Mouse (Mus musculus) midbrain, embryonic 12.5 days (tissue): ENCODE results near the gene Olfr114. TPM values are rescaled to one million over a fixed set of nuclear protein-coding genes. Genes with fewer than 3 reads are reported as not detected.

ENCODE experiments used
- ATAC-seq: fragments of 200-750 bp; cut with Nextera tagmentation; 2 replicates; pipeline ENCODE4 v1.8.0; 2017; ENCODE audit warnings: low read depth, moderate TSS enrichment, moderate library complexity; ENCODE audit not compliant: low FRiP score
- H3K27ac ChIP-seq: fragments of 300-500 bp; sonication (generic); replicated peaks from 2 replicates; pipeline ENCODE4 v1.5.1; 2016; ENCODE audit warnings: mild to moderate bottlenecking
- H3K27me3 ChIP-seq: fragments of 300-500 bp; sonication (generic); 2 replicates; pipeline ENCODE4 v1.6.1; 2016; ENCODE audit warnings: mild to moderate bottlenecking
- H3K36me3 ChIP-seq: fragments of 300-500 bp; sonication (generic); 2 replicates; pipeline ENCODE4 v1.6.1; 2016
- H3K4me1 ChIP-seq: fragments of 300-500 bp; sonication (generic); 2 replicates; pipeline ENCODE4 v1.6.1; 2016
- H3K4me2 ChIP-seq: fragments of 300-500 bp; sonication (generic); replicated peaks from 2 replicates; pipeline ENCODE4 v1.6.1; 2016; ENCODE audit warnings: mild to moderate bottlenecking, moderate library complexity
- H3K4me3 ChIP-seq: fragments of 300-500 bp; sonication (generic); 2 replicates; pipeline ENCODE4 v1.5.1; 2016; ENCODE audit warnings: mild to moderate bottlenecking
- H3K9ac ChIP-seq: fragments of 300-500 bp; sonication (generic); replicated peaks from 2 replicates; pipeline ENCODE4 v1.6.1; 2016; ENCODE audit warnings: mild to moderate bottlenecking, moderate library complexity
- H3K9me3 ChIP-seq: fragments of 300-500 bp; sonication (generic); 2 replicates; pipeline ENCODE4 v1.6.1; 2016; ENCODE audit warnings: mild to moderate bottlenecking
- WGBS: fragments of 180-500 bp; shearing (Covaris S2); methylation state at CpG from one replicate; pipeline ENCODE4 v1.1.7; 2016; 5-methylcytosine and 5-hydroxymethylcytosine counted together
- polyA plus RNA-seq: library from polyadenylated mRNA; unstranded; fragments of >200 nt; fragmentation: Nextera tagmentation; extraction: Ambion mirVana; gene quantifications from 2 replicates; pipeline ENCODE4 v1.2.1, GENCODE M21; 2016

The Olfr114 gene
- polyA plus RNA-seq, result not detected in 2 replicates

GRCm38 (mm10) chr17:37592643-37593042 lies at the start of gene Olfr114:
Olfr114 (minus strand) TSS chr17:37592743.
- H3K27me3 ChIP-seq, result no peaks in the 10 kb centered on the region
- H3K4me3 ChIP-seq, result no peak within 1 kb of the TSS
- no peak for ATAC-seq
- H3K9me3 ChIP-seq, result no peaks in the 10 kb centered on the region
- no peak within 1 kb of the TSS for H3K9ac ChIP-seq
- no peak within 1 kb of the TSS for H3K4me2 ChIP-seq
- H3K4me1 ChIP-seq, result no peaks in the 10 kb centered on the region
- H3K36me3 ChIP-seq, result no peaks in the 10 kb centered on the region
- no peak within 1 kb of the TSS for H3K27ac ChIP-seq

GRCm38 (mm10) chr17:37627009-37627408 lies 34.5 kb upstream of the Olfr114 start, which contains the start of the genes Olfr115 and Olfr116:
Olfr115 (minus strand) TSS chr17:37627109.
Olfr116 (minus strand) TSS chr17:37627199.
- Histone ChIP-seq H3K4me2 (no peak within 1 kb of the TSS), H3K27ac (no peak within 1 kb of the TSS), H3K4me3 (no peak within 1 kb of the TSS), H3K36me3 (no peaks in the 10 kb centered on the region), H3K9ac (no peak within 1 kb of the TSS), H3K4me1 (no peaks in the 10 kb centered on the region), H3K9me3 (peaks cover 6% of the 10 kb centered on the region; the same call in 1 of the 2 replicates), H3K27me3 (no peaks in the 10 kb centered on the region)
- no peak for ATAC-seq
- 83% methylated on average over 2 of the region's 2 CpGs for WGBS

GRCm38 (mm10) chr17:37577563-37577962 lies 15.0 kb downstream of the Olfr114 start, which contains the start of gene Olfr113:
Olfr113 (minus strand) TSS chr17:37577663.
- Histone ChIP-seq H3K4me1 (no peaks in the 10 kb centered on the region), H3K36me3 (no peaks in the 10 kb centered on the region), H3K9ac (no peak within 1 kb of the TSS), H3K4me3 (no peak within 1 kb of the TSS), H3K9me3 (no peaks in the 10 kb centered on the region), H3K4me2 (no peak within 1 kb of the TSS), H3K27ac (no peak within 1 kb of the TSS), H3K27me3 (no peaks in the 10 kb centered on the region)
- ATAC-seq, result no peak

GRCm38 (mm10) chr17:37569351-37569750 lies 23.2 kb downstream of the Olfr114 start, which contains the start of gene Olfr112:
Olfr112 (minus strand) TSS chr17:37569451.
- Histone ChIP-seq H3K27ac (no peak within 1 kb of the TSS), H3K4me1 (no peaks in the 10 kb centered on the region), H3K4me2 (no peak within 1 kb of the TSS), H3K9ac (no peak within 1 kb of the TSS), H3K27me3 (no peaks in the 10 kb centered on the region), H3K36me3 (no peaks in the 10 kb centered on the region), H3K4me3 (no peak within 1 kb of the TSS), H3K9me3 (no peaks in the 10 kb centered on the region)
- ATAC-seq, result no peak

- no peaks in the 10 kb centered on the region for H3K4me1 ChIP-seq
- H3K27me3 ChIP-seq, result no peaks in the 10 kb centered on the region
- H3K27ac ChIP-seq, result no peak overlapping the region
- H3K9ac ChIP-seq, result no peak overlapping the region
- H3K4me2 ChIP-seq, result no peak overlapping the region
- WGBS, result 55% methylated on average over 1 of the region's 1 CpGs
- no peak for ATAC-seq
- H3K36me3 ChIP-seq, result no peaks in the 10 kb centered on the region
- no peaks in the 10 kb centered on the region for H3K9me3 ChIP-seq
- H3K4me3 ChIP-seq, result no peak overlapping the region
These were observed 33.5 kb downstream of the Olfr114 start for GRCm38 (mm10) chr17:37558913-37559615.

GRCm38 (mm10) chr17:37543800-37544435 lies 48.6 kb downstream of the Olfr114 start:
- Histone ChIP-seq H3K27me3 (no peaks in the 10 kb centered on the region), H3K9me3 (no peaks in the 10 kb centered on the region), H3K9ac (no peak overlapping the region), H3K4me1 (no peaks in the 10 kb centered on the region), H3K36me3 (no peaks in the 10 kb centered on the region), H3K27ac (no peak overlapping the region), H3K4me2 (no peak overlapping the region), H3K4me3 (no peak overlapping the region)
- ATAC-seq, result no peak; the same call in 1 of the 2 replicates
- WGBS, result 52% methylated on average over 3 of the region's 3 CpGs

GRCm38 (mm10) chr17:37541454-37542119 lies 51.0 kb downstream of the Olfr114 start:
- 50% methylated on average over 4 of the region's 4 CpGs for WGBS
- no peaks in the 10 kb centered on the region for H3K27me3 ChIP-seq
- peak; percentile 86 for ATAC-seq
- H3K4me2 ChIP-seq, result no peak overlapping the region
- H3K36me3 ChIP-seq, result no peaks in the 10 kb centered on the region
- no peak overlapping the region for H3K9ac ChIP-seq
- H3K9me3 ChIP-seq, result no peaks in the 10 kb centered on the region
- no peaks in the 10 kb centered on the region for H3K4me1 ChIP-seq
- no peak overlapping the region for H3K27ac ChIP-seq
- H3K4me3 ChIP-seq, result no peak overlapping the region

Other genes with a start within 250 kb of the Olfr114 start
- gene Olfr104-ps, start 233.2 kb downstream of the Olfr114 start, polyA plus RNA-seq, result not detected in 2 replicates
- gene Olfr105-ps, start 213.7 kb downstream of the Olfr114 start, polyA plus RNA-seq, result not detected in 2 replicates
- not detected in 2 replicates for gene Olfr106-ps, start 202.3 kb downstream of the Olfr114 start, polyA plus RNA-seq
- not detected in 2 replicates for gene Olfr107, start 193.5 kb downstream of the Olfr114 start, polyA plus RNA-seq
- gene Olfr108, start 147.3 kb downstream of the Olfr114 start, polyA plus RNA-seq, result not detected in 2 replicates
- not detected in 2 replicates for gene Olfr109, start 133.8 kb downstream of the Olfr114 start, polyA plus RNA-seq
- not detected in 2 replicates for gene H2-M2, start 109.2 kb downstream of the Olfr114 start, polyA plus RNA-seq
- gene Olfr110, start 100.3 kb downstream of the Olfr114 start, polyA plus RNA-seq, result not detected in 2 replicates
- not detected in 2 replicates for gene Olfr111, start 84.7 kb downstream of the Olfr114 start, polyA plus RNA-seq
- not detected in 2 replicates for gene Olfr112, start 23.3 kb downstream of the Olfr114 start, polyA plus RNA-seq
- not detected in 2 replicates for gene Olfr113, start 15.1 kb downstream of the Olfr114 start, polyA plus RNA-seq
- gene Olfr115, start 34.4 kb upstream of the Olfr114 start, polyA plus RNA-seq, result not detected in 2 replicates
- gene Olfr116, start 34.5 kb upstream of the Olfr114 start, polyA plus RNA-seq, result not detected in 2 replicates
- gene Olfr117, start 71.0 kb upstream of the Olfr114 start, polyA plus RNA-seq, result not detected in 2 replicates
- not detected in 2 replicates for gene Olfr118, start 74.2 kb upstream of the Olfr114 start, polyA plus RNA-seq
- gene Olfr119, start 103.8 kb upstream of the Olfr114 start, polyA plus RNA-seq, result not detected in 2 replicates
- not detected in 2 replicates for gene Olfr120, start 129.1 kb upstream of the Olfr114 start, polyA plus RNA-seq
- not detected in 2 replicates for gene Olfr121, start 156.1 kb upstream of the Olfr114 start, polyA plus RNA-seq
- not detected in 2 replicates for gene Olfr122, start 175.9 kb upstream of the Olfr114 start, polyA plus RNA-seq
- not detected in 2 replicates for gene Olfr123, start 200.8 kb upstream of the Olfr114 start, polyA plus RNA-seq
- not detected in 2 replicates for gene Olfr124, start 207.1 kb upstream of the Olfr114 start, polyA plus RNA-seq
- not detected in 2 replicates for gene Olfr125, start 240.2 kb upstream of the Olfr114 start, polyA plus RNA-seq